Mouse (Mus musculus) brain, adult 2 months (tissue): ENCODE measurements at regions not wholly inside any gene's neighbourhood (a gene's known extent, or its start where the extent isn't known, plus 50 kb on each side); places are given as distances from the start of the nearest gene placed in this dataset.
"Not testable (repeated sequence)": the region's sequence is repeated elsewhere in the genome, so short reads cannot be mapped to it uniquely, and the experiment has no call there.

Source experiments
- DNase-seq: peaks from one replicate; pipeline ENCODE4 v3.0.0; 2011; ENCODE audit warnings: low read depth, low spot score

- DNase-seq: no peak
Measured at GRCm38 (mm10) chr17:84844950-84845349, 54.4 kb upstream of the Lrpprc start.

- DNase-seq: no peak
Measured at GRCm38 (mm10) chr17:84846141-84846540, 55.6 kb upstream of the Lrpprc start.

GRCm38 (mm10) chr17:84848385-84849030 lies 57.9 kb upstream of the Lrpprc start:
- no peak for DNase-seq

- peak; percentile 27 for DNase-seq
Measured at GRCm38 (mm10) chr17:84849031-84849405, 58.4 kb upstream of the Lrpprc start.

GRCm38 (mm10) chr17:84850464-84850863 lies 59.9 kb upstream of the Lrpprc start:
- no peak for DNase-seq

- no peak for DNase-seq
Measured at GRCm38 (mm10) chr17:84850893-84851292, 60.3 kb upstream of the Lrpprc start.

GRCm38 (mm10) chr17:84856971-84857370 lies 66.4 kb upstream of the Lrpprc start:
- no peak for DNase-seq

GRCm38 (mm10) chr17:84858830-84859229 lies 68.2 kb upstream of the Lrpprc start:
- DNase-seq: no peak

- no peak for DNase-seq
Measured at GRCm38 (mm10) chr17:84859916-84860315, 69.3 kb upstream of the Lrpprc start.

GRCm38 (mm10) chr17:84860835-84861234 lies 70.2 kb upstream of the Lrpprc start:
- DNase-seq: peak; percentile 64

GRCm38 (mm10) chr17:84864231-84864630 lies 73.6 kb upstream of the Lrpprc start:
- DNase-seq: not testable (repeated sequence)

GRCm38 (mm10) chr17:84865158-84865557 lies 74.6 kb upstream of the Lrpprc start:
- peak; percentile 94 for DNase-seq

- no peak for DNase-seq
Measured at GRCm38 (mm10) chr17:84865566-84865965, 75.0 kb upstream of the Lrpprc start.

- DNase-seq: no peak
Measured at GRCm38 (mm10) chr17:84869074-84869722, 78.6 kb upstream of the Lrpprc start.

GRCm38 (mm10) chr17:84873554-84873953 lies 83.0 kb upstream of the Lrpprc start:
- peak; percentile 39 for DNase-seq

GRCm38 (mm10) chr17:84874494-84874893 lies 82.0 kb upstream of the Ppm1b start:
- no peak for DNase-seq

GRCm38 (mm10) chr17:84875031-84875430 lies 81.5 kb upstream of the Ppm1b start:
- no peak for DNase-seq

GRCm38 (mm10) chr17:84876037-84876436 lies 80.5 kb upstream of the Ppm1b start:
- DNase-seq: peak; percentile 84

GRCm38 (mm10) chr17:84877176-84877863 lies 79.2 kb upstream of the Ppm1b start:
- DNase-seq: peak; percentile 79

- DNase-seq: peak; percentile 91
Measured at GRCm38 (mm10) chr17:84877864-84878224, 78.7 kb upstream of the Ppm1b start.

- DNase-seq: no peak
Measured at GRCm38 (mm10) chr17:84878316-84878715, 78.2 kb upstream of the Ppm1b start.

GRCm38 (mm10) chr17:84879146-84879545 lies 77.4 kb upstream of the Ppm1b start:
- no peak for DNase-seq

GRCm38 (mm10) chr17:84880946-84881345 lies 75.6 kb upstream of the Ppm1b start:
- DNase-seq: no peak
